Mouse (Mus musculus) myocyte (in vitro differentiated cells): ENCODE measurements around the gene Chmp4b. TPM values are rescaled to one million over a fixed set of nuclear protein-coding genes. Genes with fewer than 3 reads are reported as not detected.

Experiments used
- H3K27me3 ChIP-seq: one replicate; pipeline ENCODE4 v1.6.1; 2011; ENCODE audit not compliant: control insufficient read depth, insufficient read depth, insufficient read length
- H3K36me3 ChIP-seq: one replicate; pipeline ENCODE4 v1.6.1; 2011; ENCODE audit not compliant: control insufficient read depth, insufficient read depth
- H3K4me2 ChIP-seq: one replicate; pipeline ENCODE4 v1.6.1; 2011; ENCODE audit warnings: low read depth, control low read depth
- H3K4me3 ChIP-seq: one replicate; pipeline ENCODE4 v1.5.1; 2011; ENCODE audit warnings: mild to moderate bottlenecking, control low read depth, moderate library complexity
- H3K79me2 ChIP-seq: one replicate; pipeline ENCODE4 v1.6.1; 2011; ENCODE audit not compliant: control insufficient read depth, insufficient read depth
- H3ac ChIP-seq: one replicate; pipeline ENCODE4 v1.6.1; 2011; ENCODE audit not compliant: control insufficient read depth, insufficient read length
- CEBPB ChIP-seq: IDR thresholded peaks from 2 replicates; pipeline ENCODE4 v1.6.1; 2011; ENCODE audit warnings: mild to moderate bottlenecking, moderate library complexity; ENCODE audit not compliant: poor library complexity, insufficient read depth, severe bottlenecking
- E2F4 ChIP-seq: IDR thresholded peaks from one replicate; pipeline ENCODE4 v1.6.1; 2011; ENCODE audit warnings: mild to moderate bottlenecking, control low read depth, moderate library complexity; ENCODE audit not compliant: insufficient read depth
- MAX ChIP-seq: IDR thresholded peaks from one replicate; pipeline ENCODE4 v1.6.1; 2011; ENCODE audit warnings: low read depth, mild to moderate bottlenecking, control low read depth
- MYOD1 ChIP-seq, 3 experiments: IDR thresholded peaks; one replicate each; pipeline ENCODE4 v1.6.1; 2011; ENCODE audit warnings: control low read depth in 2 of 3, low read depth in 2 of 3, mild to moderate bottlenecking in 2 of 3, moderate library complexity in 1 of 3; ENCODE audit not compliant: insufficient read length in 2 of 3, control insufficient read depth in 1 of 3
- MYOG ChIP-seq, 3 experiments: IDR thresholded peaks; one replicate each; pipeline ENCODE4 v1.6.1; 2011; ENCODE audit warnings: control low read depth in 2 of 3, low read depth in 2 of 3, mild to moderate bottlenecking in 2 of 3; ENCODE audit not compliant: insufficient read length in 2 of 3, control insufficient read depth in 1 of 3, insufficient read depth in 1 of 3
- POLR2A ChIP-seq: IDR thresholded peaks from one replicate; pipeline ENCODE4 v1.6.1; 2011; ENCODE audit warnings: low read depth, mild to moderate bottlenecking, control low read depth, moderate library complexity; ENCODE audit not compliant: insufficient read length
- POLR2AphosphoS2 ChIP-seq: IDR thresholded peaks from one replicate; pipeline ENCODE4 v1.6.1; 2011; ENCODE audit warnings: low read depth, control low read depth; ENCODE audit not compliant: insufficient read length
- REST ChIP-seq: IDR thresholded peaks from one replicate; pipeline ENCODE4 v1.6.1; 2011; ENCODE audit warnings: mild to moderate bottlenecking, control low read depth, moderate library complexity; ENCODE audit not compliant: insufficient read depth, insufficient read length
- SRF ChIP-seq: IDR thresholded peaks from one replicate; pipeline ENCODE4 v1.6.1; 2011; ENCODE audit warnings: low read depth; ENCODE audit not compliant: control insufficient read depth, insufficient read length
- TCF12 ChIP-seq: IDR thresholded peaks from one replicate; pipeline ENCODE4 v1.6.1; 2011; ENCODE audit warnings: mild to moderate bottlenecking, control low read depth; ENCODE audit not compliant: poor library complexity, insufficient read depth, severe bottlenecking
- TCF3 ChIP-seq: IDR thresholded peaks from one replicate; pipeline ENCODE4 v1.6.1; 2011; ENCODE audit warnings: low read depth, control low read depth; ENCODE audit not compliant: insufficient read length
- USF1 ChIP-seq: IDR thresholded peaks from one replicate; pipeline ENCODE4 v1.6.1; 2011; ENCODE audit warnings: low read depth, mild to moderate bottlenecking, control low read depth, moderate library complexity
- polyA plus RNA-seq: library from polyadenylated mRNA; unstranded; fragments of >200 nt; fragmentation: generic; extraction: Trizol; gene quantifications from one replicate; pipeline ENCODE4 v1.2.1, GENCODE M21; 2012; ENCODE audit warnings: missing spikeins

Chmp4b gene
- polyA plus RNA-seq, 1 experiment = 172 TPM

- Histone ChIP-seq H3K4me3 (no peak overlapping the region), H3ac (no peak overlapping the region), H3K79me2 (peaks cover 95% of the 10 kb centered on the region), H3K4me2 (no peak overlapping the region), H3K36me3 (no peaks in the 10 kb centered on the region), H3K27me3 (no peaks in the 10 kb centered on the region)
- TF ChIP-seq MAX (no peak), CEBPB (no peak), REST (no peak), TCF12 (no peak), E2F4 (no peak), MYOD1 (IDR thresholded peaks at IDR 0.05; ENCODE audit: control insufficient read depth in 1 of 3, insufficient read length in 2 of 3, low read depth in 2 of 3) (no peak), MYOG (IDR thresholded peaks at IDR 0.05; ENCODE audit: control insufficient read depth in 1 of 3, insufficient read depth in 1 of 3, insufficient read length in 2 of 3, low read depth in 2 of 3) (no peak), USF1 (no peak), POLR2AphosphoS2 (no peak), SRF (no peak), TCF3 (no peak), POLR2A (no peak)
Measured at GRCm38 (mm10) chr2:154680941-154681340, 29.4 kb downstream of the Chmp4b start.

GRCm38 (mm10) chr2:154682712-154683111 is 31.2 kb downstream of the Chmp4b start:
- no peak overlapping the region for H3K4me3 ChIP-seq
- no peaks in the 10 kb centered on the region for H3K36me3 ChIP-seq
- H3K79me2 ChIP-seq = peaks cover 93% of the 10 kb centered on the region
- no peak overlapping the region for H3ac ChIP-seq
- no peak overlapping the region for H3K4me2 ChIP-seq
- TF ChIP-seq POLR2AphosphoS2 (no peak), CEBPB (no peak), E2F4 (no peak), MYOD1 (IDR thresholded peaks at IDR 0.05; ENCODE audit: control insufficient read depth in 1 of 3, insufficient read length in 2 of 3, low read depth in 2 of 3) (no peak), TCF3 (no peak), USF1 (no peak), MAX (no peak), SRF (no peak), REST (no peak), MYOG (IDR thresholded peaks at IDR 0.05; ENCODE audit: control insufficient read depth in 1 of 3, insufficient read depth in 1 of 3, insufficient read length in 2 of 3, low read depth in 2 of 3) (no peak), POLR2A (no peak), TCF12 (no peak)
- no peaks in the 10 kb centered on the region for H3K27me3 ChIP-seq

GRCm38 (mm10) chr2:154684901-154685470 is 33.5 kb downstream of the Chmp4b start:
- Histone ChIP-seq H3K79me2 (peaks cover 86% of the 10 kb centered on the region), H3K4me2 (no peak overlapping the region), H3K27me3 (no peaks in the 10 kb centered on the region), H3K4me3 (no peak overlapping the region), H3K36me3 (no peaks in the 10 kb centered on the region), H3ac (no peak overlapping the region)
- TF ChIP-seq MYOG (IDR thresholded peaks at IDR 0.05; ENCODE audit: control insufficient read depth in 1 of 3, insufficient read depth in 1 of 3, insufficient read length in 2 of 3, low read depth in 2 of 3) (no peak), MAX (no peak), POLR2AphosphoS2 (no peak), CEBPB (no peak), E2F4 (no peak), POLR2A (no peak), MYOD1 (IDR thresholded peaks at IDR 0.05; ENCODE audit: control insufficient read depth in 1 of 3, insufficient read length in 2 of 3, low read depth in 2 of 3) (no peak), REST (no peak), SRF (no peak), TCF12 (no peak), USF1 (no peak), TCF3 (no peak)

- peaks cover 78% of the 10 kb centered on the region for H3K79me2 ChIP-seq
- H3ac ChIP-seq = no peak overlapping the region
- no peak overlapping the region for H3K4me2 ChIP-seq
- peaks cover 5% of the 10 kb centered on the region for H3K36me3 ChIP-seq
- H3K4me3 ChIP-seq = no peak overlapping the region
- H3K27me3 ChIP-seq = no peaks in the 10 kb centered on the region
- TF ChIP-seq TCF12 (no peak), MYOD1 (IDR thresholded peaks at IDR 0.05; ENCODE audit: control insufficient read depth in 1 of 3, insufficient read length in 2 of 3, low read depth in 2 of 3) (no peak), TCF3 (no peak), MYOG (IDR thresholded peaks at IDR 0.05; ENCODE audit: control insufficient read depth in 1 of 3, insufficient read depth in 1 of 3, insufficient read length in 2 of 3, low read depth in 2 of 3) (no peak), POLR2A (no peak), REST (no peak), SRF (no peak), USF1 (no peak), POLR2AphosphoS2 (no peak), E2F4 (no peak), CEBPB (no peak)
Measured at GRCm38 (mm10) chr2:154685772-154686171, 34.3 kb downstream of the Chmp4b start.

- no peak for TF ChIP-seq MAX
- no peak for TF ChIP-seq USF1
- TF ChIP-seq POLR2AphosphoS2 = no peak
- no peak for TF ChIP-seq REST
- TF ChIP-seq SRF = no peak
- TF ChIP-seq MYOG (IDR thresholded peaks at IDR 0.05; ENCODE audit: control insufficient read depth in 1 of 3, insufficient read depth in 1 of 3, insufficient read length in 2 of 3, low read depth in 2 of 3) = no peak
- H3K79me2 ChIP-seq = peaks cover 68% of the 10 kb centered on the region
- H3K4me2 ChIP-seq = no peak overlapping the region
- H3ac ChIP-seq = no peak overlapping the region
- peaks cover 14% of the 10 kb centered on the region for H3K36me3 ChIP-seq
- no peaks in the 10 kb centered on the region for H3K27me3 ChIP-seq
- no peak overlapping the region for H3K4me3 ChIP-seq
Measured at GRCm38 (mm10) chr2:154686819-154687218, 35.3 kb downstream of the Chmp4b start.
